8 mouse cellular contexts compared by ENCODE assay signal in genomic region chr12:76533377-76534222, GRCm38 (mm10). TPM values are rescaled to one million over a fixed set of nuclear protein-coding genes. Genes with fewer than 3 reads are reported as not detected.
DNase-seq lines count a peak whose midpoint lies in the region; ATAC-seq and TF ChIP-seq lines count a peak whose summit lies in the region.

No protein-coding gene starts in this region.

- peak overlapping the region; percentile 81 for H3K27ac ChIP-seq in embryonic facial prominence, embryonic 15.5 days (replicated peaks)
- peak overlapping the region; percentile 93 for H3K27ac ChIP-seq in heart, embryonic 16.5 days (ENCODE audit: low read length)

- peaks cover 44% of the 10 kb centered on the region for H3K79me3 ChIP-seq in C2C12 (ENCODE audit: low read depth)

- WGBS in embryonic facial prominence, embryonic 15.5 days = under 1% methylated on average over 73 of the region's 74 CpGs
- WGBS in heart, embryonic 16.5 days = under 1% methylated on average over 73 of the region's 74 CpGs

- H3K4me3 ChIP-seq in C2C12 (ENCODE audit: insufficient read depth, poor library complexity, severe bottlenecking) = peak overlapping the region; percentile 65
- H3K4me3 ChIP-seq in embryonic facial prominence, embryonic 15.5 days (replicated peaks) = peak overlapping the region; percentile 72
- H3K4me3 ChIP-seq in heart, embryonic 16.5 days (ENCODE audit: low read length) = peak overlapping the region; percentile 90

- peak; percentile 82 for DNase-seq in adrenal gland, postnatal 14 days
- peak; percentile 96 for DNase-seq in kidney, postnatal 14 days
- DNase-seq in lung, postnatal 10 days = peak; percentile 78
- peak; percentile 68 for DNase-seq in ovary, postnatal 10 days (ENCODE audit: low spot score)
- peak; percentile 76 for DNase-seq in thymus, postnatal 4 days

- TF ChIP-seq CTCF in C2C12 (IDR thresholded peaks at IDR 0.05; ENCODE audit: control insufficient read depth, insufficient read depth, insufficient read length) = no peak

- H3K79me2 ChIP-seq in C2C12 (ENCODE audit: control insufficient read depth, insufficient read depth) = peaks cover 52% of the 10 kb centered on the region

- H3ac ChIP-seq in C2C12 (ENCODE audit: control insufficient read depth, insufficient read length, low read depth) = peak overlapping the region; percentile 89

- H3K36me3 ChIP-seq in C2C12 (ENCODE audit: control insufficient read depth, insufficient read depth) = peaks cover 5% of the 10 kb centered on the region
- no peaks in the 10 kb centered on the region for H3K36me3 ChIP-seq in embryonic facial prominence, embryonic 15.5 days
- no peaks in the 10 kb centered on the region for H3K36me3 ChIP-seq in heart, embryonic 16.5 days (ENCODE audit: control insufficient read depth, insufficient read depth)

- no peaks in the 10 kb centered on the region for H3K9me3 ChIP-seq in embryonic facial prominence, embryonic 15.5 days (replicated peaks)
- no peaks in the 10 kb centered on the region for H3K9me3 ChIP-seq in heart, embryonic 16.5 days (replicated peaks; ENCODE audit: control insufficient read depth, low read length)

- H3K4me1 ChIP-seq in embryonic facial prominence, embryonic 15.5 days = peaks cover 35% of the 10 kb centered on the region
- H3K4me1 ChIP-seq in heart, embryonic 16.5 days (ENCODE audit: control insufficient read depth, insufficient read depth, low read length) = peaks cover 40% of the 10 kb centered on the region

- H3K4me2 ChIP-seq in embryonic facial prominence, embryonic 15.5 days (replicated peaks) = peak overlapping the region; percentile 89
- H3K4me2 ChIP-seq in heart, embryonic 16.5 days (ENCODE audit: low read depth, low read length) = peak overlapping the region; percentile 99

- peak; percentile 88 for ATAC-seq in embryonic facial prominence, embryonic 15.5 days (ENCODE audit: insufficient number of reproducible peaks, low FRiP score, low TSS enrichment, low read depth)
- peak; percentile 86 for ATAC-seq in heart, embryonic 16.5 days (replicated peaks; ENCODE audit: extremely low read depth, insufficient read depth, low FRiP score)

- no peaks in the 10 kb centered on the region for H3K27me3 ChIP-seq in C2C12 (ENCODE audit: control insufficient read depth, insufficient read depth, insufficient read length)
- H3K27me3 ChIP-seq in embryonic facial prominence, embryonic 15.5 days = peaks cover 14% of the 10 kb centered on the region; the same call in 1 of the 2 replicates
- peaks cover 8% of the 10 kb centered on the region for H3K27me3 ChIP-seq in heart, embryonic 16.5 days (ENCODE audit: control insufficient read depth, insufficient read depth, low read length)

- H3K9ac ChIP-seq in embryonic facial prominence, embryonic 15.5 days = peak overlapping the region; percentile 59
- H3K9ac ChIP-seq in heart, embryonic 16.5 days (ENCODE audit: low read length) = peak overlapping the region; percentile 94

TF ChIP-seq in C2C12, 6 proteins besides CTCF, POLR2A, EP300 and RAD21:
- TF ChIP-seq MAX (IDR thresholded peaks at IDR 0.05) = peak; percentile 74
- TF ChIP-seq CEBPB (IDR thresholded peaks at IDR 0.05; ENCODE audit: low read depth) = no peak

RNA-seq across cellular contexts. Expression of gene Plekhg3, which starts 2.9 kb away (rescaled TPM):
- polyA plus RNA-seq in C2C12 (2012; fragmentation: generic; extraction: Trizol) = 9.3 TPM
- 16.7 and 19.4 TPM in 2 replicates for total RNA-seq in adrenal gland, postnatal 14 days (2021)
- polyA plus RNA-seq in embryonic facial prominence, embryonic 15.5 days (2015; fragmentation: Nextera tagmentation; extraction: Ambion mirVana) = 7.7 and 8.9 TPM in 2 replicates
- polyA plus RNA-seq in heart, embryonic 16.5 days (2015; fragmentation: Nextera tagmentation; extraction: Ambion mirVana) = 6.8 and 9.5 TPM in 2 replicates

Comparison
In these comparisons a context has a peak if more than half of its experiments do, and no peak if none do; other contexts are left out.
1. Peak in every context shown above with its lines: DNase-seq, ATAC-seq, H3K4me3 ChIP-seq and H3K27ac ChIP-seq.